Mouse (Mus musculus): ENCODE measurements around the gene Uvrag. TPM values are rescaled to one million over a fixed set of nuclear protein-coding genes. Genes with fewer than 3 reads are reported as not detected.

The Uvrag gene
- polyA plus RNA-seq, 1 experiment: 74.6 TPM

DNA sequence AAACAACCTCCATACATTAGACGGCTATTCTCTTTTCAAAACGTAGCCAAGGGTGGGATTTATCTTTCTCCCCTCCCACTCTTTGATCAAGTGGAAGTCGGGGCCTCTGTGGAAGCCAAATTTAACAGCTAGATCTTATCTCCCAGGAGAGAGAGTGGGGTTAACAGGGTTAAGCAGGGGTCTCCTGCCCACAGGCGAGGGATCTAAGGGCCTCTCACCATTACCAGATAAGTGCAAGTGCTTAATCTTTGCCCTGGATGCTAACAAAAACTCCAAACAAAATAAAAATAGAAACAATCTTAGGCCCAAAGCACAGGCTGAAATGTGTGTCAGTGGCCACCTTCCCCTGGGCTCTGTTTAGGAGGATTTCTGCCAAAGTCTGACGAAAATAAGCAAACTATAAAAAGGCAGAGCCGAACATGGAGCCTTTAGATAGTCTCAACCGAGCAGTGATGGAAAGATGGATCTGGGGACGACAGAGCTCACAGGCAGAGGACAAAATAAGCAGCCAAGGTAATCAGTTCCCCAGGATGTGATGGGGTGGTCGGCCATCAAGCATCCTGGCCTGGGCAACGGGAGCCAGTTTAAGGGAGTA lies 245.3 kb downstream of the Uvrag start:
- no peak for TF ChIP-seq POLR2A (IDR thresholded peaks at IDR 0.05; ENCODE audit: control insufficient read depth, extremely low read depth, insufficient read depth, low read length, poor library complexity)
- TF ChIP-seq CTCF (IDR thresholded peaks at IDR 0.05; ENCODE audit: borderline replicate concordance, control insufficient read depth, extremely low read depth, insufficient read depth, low read length, poor library complexity): no peak
- H3K4me3 ChIP-seq (ENCODE audit: control insufficient read depth, insufficient read depth, low read length): no peak overlapping the region
- WGBS: 56% methylated on average over 10 of the region's 10 CpGs
- H3K36me3 ChIP-seq (ENCODE audit: control insufficient read depth, insufficient read depth, low read length): no peaks in the 10 kb centered on the region
- H3K27ac ChIP-seq (ENCODE audit: control insufficient read depth, insufficient read depth, low read length): no peak overlapping the region
- DNase-seq: no peak
- peaks cover 7% of the 10 kb centered on the region for H3K4me1 ChIP-seq (replicated peaks; ENCODE audit: control insufficient read depth, insufficient read depth, low read length)
- H3K27me3 ChIP-seq (ENCODE audit: control insufficient read depth, insufficient read depth, low read length): no peaks in the 10 kb centered on the region

- no peaks in the 10 kb centered on the region for H3K36me3 ChIP-seq (ENCODE audit: control insufficient read depth, insufficient read depth, low read length)
- no peak for TF ChIP-seq CTCF (IDR thresholded peaks at IDR 0.05; ENCODE audit: borderline replicate concordance, control insufficient read depth, extremely low read depth, insufficient read depth, low read length, poor library complexity)
- no peak for TF ChIP-seq POLR2A (IDR thresholded peaks at IDR 0.05; ENCODE audit: control insufficient read depth, extremely low read depth, insufficient read depth, low read length, poor library complexity)
- H3K4me1 ChIP-seq (replicated peaks; ENCODE audit: control insufficient read depth, insufficient read depth, low read length): peaks cover 7% of the 10 kb centered on the region
- H3K4me3 ChIP-seq (ENCODE audit: control insufficient read depth, insufficient read depth, low read length): no peak overlapping the region
- WGBS: 87% methylated on average over 5 of the region's 5 CpGs
- DNase-seq: no peak
- H3K27me3 ChIP-seq (ENCODE audit: control insufficient read depth, insufficient read depth, low read length): no peaks in the 10 kb centered on the region
- no peak overlapping the region for H3K27ac ChIP-seq (ENCODE audit: control insufficient read depth, insufficient read depth, low read length)
Measured at GRCm38 (mm10) chr7:98894768-98895167, 246.2 kb downstream of the Uvrag start.

DNA sequence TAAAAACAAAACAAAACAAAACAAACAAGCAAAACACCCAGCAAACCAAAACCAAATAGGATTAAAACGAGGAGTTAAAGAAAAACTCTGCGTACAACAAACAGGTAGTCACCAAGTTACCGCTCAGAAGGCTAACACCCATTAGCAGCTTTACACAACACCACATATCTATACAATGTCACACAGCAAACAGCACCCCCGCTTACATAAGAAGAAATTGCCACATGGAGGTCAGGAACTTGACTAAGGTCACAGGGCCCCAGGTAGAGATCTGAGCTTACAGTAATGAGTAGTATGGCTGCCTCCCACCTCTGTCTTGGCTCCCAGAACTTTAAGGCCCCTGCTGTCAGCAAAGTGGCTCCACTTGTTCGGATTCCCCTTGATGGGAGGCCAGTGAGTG lies 246.6 kb downstream of the Uvrag start:
- no peak for DNase-seq
- TF ChIP-seq POLR2A (IDR thresholded peaks at IDR 0.05; ENCODE audit: control insufficient read depth, extremely low read depth, insufficient read depth, low read length, poor library complexity): no peak
- no peak for TF ChIP-seq CTCF (IDR thresholded peaks at IDR 0.05; ENCODE audit: borderline replicate concordance, control insufficient read depth, extremely low read depth, insufficient read depth, low read length, poor library complexity)
- WGBS: over 99% methylated on average over 5 of the region's 5 CpGs
- peaks cover 7% of the 10 kb centered on the region for H3K4me1 ChIP-seq (replicated peaks; ENCODE audit: control insufficient read depth, insufficient read depth, low read length)
- H3K4me3 ChIP-seq (ENCODE audit: control insufficient read depth, insufficient read depth, low read length): no peak overlapping the region
- H3K36me3 ChIP-seq (ENCODE audit: control insufficient read depth, insufficient read depth, low read length): no peaks in the 10 kb centered on the region
- H3K27me3 ChIP-seq (ENCODE audit: control insufficient read depth, insufficient read depth, low read length): no peaks in the 10 kb centered on the region
- no peak overlapping the region for H3K27ac ChIP-seq (ENCODE audit: control insufficient read depth, insufficient read depth, low read length)

GRCm38 (mm10) chr7:98893144-98893543 lies 247.8 kb downstream of the Uvrag start:
- Histone ChIP-seq H3K27me3 (ENCODE audit: control insufficient read depth, insufficient read depth, low read length) (no peaks in the 10 kb centered on the region), H3K4me3 (ENCODE audit: control insufficient read depth, insufficient read depth, low read length) (no peak overlapping the region), H3K27ac (ENCODE audit: control insufficient read depth, insufficient read depth, low read length) (no peak overlapping the region), H3K4me1 (replicated peaks; ENCODE audit: control insufficient read depth, insufficient read depth, low read length) (peaks cover 7% of the 10 kb centered on the region), H3K36me3 (ENCODE audit: control insufficient read depth, insufficient read depth, low read length) (peaks cover 5% of the 10 kb centered on the region)
- DNase-seq: no peak
- TF ChIP-seq POLR2A (IDR thresholded peaks at IDR 0.05; ENCODE audit: control insufficient read depth, extremely low read depth, insufficient read depth, low read length, poor library complexity) (no peak), CTCF (IDR thresholded peaks at IDR 0.05; ENCODE audit: borderline replicate concordance, control insufficient read depth, extremely low read depth, insufficient read depth, low read length, poor library complexity) (no peak)
- WGBS: 51% methylated on average over 5 of the region's 5 CpGs

DNA sequence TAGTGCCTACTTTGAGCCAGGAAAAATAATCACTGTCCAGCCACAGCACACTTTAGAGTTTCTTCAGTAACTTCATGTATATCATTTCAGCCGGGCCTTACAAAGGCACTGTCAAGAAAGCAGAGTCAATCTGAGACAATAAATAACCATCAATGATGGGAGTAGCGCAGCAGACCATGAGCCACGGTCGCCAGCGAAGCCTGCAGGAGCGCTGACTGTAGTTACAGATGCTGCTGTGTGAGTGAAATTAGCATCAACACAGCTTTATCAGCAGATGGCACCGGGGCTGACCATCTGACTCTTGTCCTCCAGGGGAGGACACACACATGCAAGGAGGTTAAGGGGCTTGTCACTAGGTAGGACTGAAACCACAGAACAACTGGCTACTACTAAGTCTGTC lies 251.7 kb downstream of the Uvrag start:
- H3K4me3 ChIP-seq (ENCODE audit: control insufficient read depth, insufficient read depth, low read length): no peak overlapping the region
- DNase-seq: no peak
- H3K27ac ChIP-seq (ENCODE audit: control insufficient read depth, insufficient read depth, low read length): no peak overlapping the region
- no peaks in the 10 kb centered on the region for H3K27me3 ChIP-seq (ENCODE audit: control insufficient read depth, insufficient read depth, low read length)
- H3K4me1 ChIP-seq (replicated peaks; ENCODE audit: control insufficient read depth, insufficient read depth, low read length): no peaks in the 10 kb centered on the region
- peaks cover 17% of the 10 kb centered on the region for H3K36me3 ChIP-seq (ENCODE audit: control insufficient read depth, insufficient read depth, low read length)
- 96% methylated on average over 7 of the region's 7 CpGs for WGBS
- TF ChIP-seq POLR2A (IDR thresholded peaks at IDR 0.05; ENCODE audit: control insufficient read depth, extremely low read depth, insufficient read depth, low read length, poor library complexity): no peak
- no peak for TF ChIP-seq CTCF (IDR thresholded peaks at IDR 0.05; ENCODE audit: borderline replicate concordance, control insufficient read depth, extremely low read depth, insufficient read depth, low read length, poor library complexity)

DNA sequence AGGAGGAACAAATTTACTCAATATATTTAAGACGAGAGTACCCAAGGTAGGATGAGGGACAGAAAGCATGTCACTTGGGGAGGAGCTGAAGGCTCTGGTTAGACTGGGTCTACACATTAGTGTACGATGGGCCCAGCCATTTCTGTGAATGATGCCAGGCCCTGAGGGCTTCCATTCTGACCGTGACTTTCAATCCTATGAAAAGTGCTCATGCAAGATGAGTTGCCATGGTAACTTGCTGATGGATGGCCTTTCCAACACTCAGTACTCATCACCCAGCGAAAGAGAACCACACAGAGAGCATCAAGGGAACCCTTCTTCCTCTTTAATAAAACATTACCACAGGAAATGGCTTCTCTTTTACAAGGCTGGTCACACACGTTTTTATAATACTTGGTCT lies 252.1 kb downstream of the Uvrag start:
- no peak overlapping the region for H3K27ac ChIP-seq (ENCODE audit: control insufficient read depth, insufficient read depth, low read length)
- H3K36me3 ChIP-seq (ENCODE audit: control insufficient read depth, insufficient read depth, low read length): peaks cover 17% of the 10 kb centered on the region
- H3K4me3 ChIP-seq (ENCODE audit: control insufficient read depth, insufficient read depth, low read length): no peak overlapping the region
- H3K4me1 ChIP-seq (replicated peaks; ENCODE audit: control insufficient read depth, insufficient read depth, low read length): no peaks in the 10 kb centered on the region
- DNase-seq: no peak
- no peaks in the 10 kb centered on the region for H3K27me3 ChIP-seq (ENCODE audit: control insufficient read depth, insufficient read depth, low read length)
- WGBS: 82% methylated on average over 5 of the region's 5 CpGs
- TF ChIP-seq POLR2A (IDR thresholded peaks at IDR 0.05; ENCODE audit: control insufficient read depth, extremely low read depth, insufficient read depth, low read length, poor library complexity): no peak
- TF ChIP-seq CTCF (IDR thresholded peaks at IDR 0.05; ENCODE audit: borderline replicate concordance, control insufficient read depth, extremely low read depth, insufficient read depth, low read length, poor library complexity): no peak

DNA sequence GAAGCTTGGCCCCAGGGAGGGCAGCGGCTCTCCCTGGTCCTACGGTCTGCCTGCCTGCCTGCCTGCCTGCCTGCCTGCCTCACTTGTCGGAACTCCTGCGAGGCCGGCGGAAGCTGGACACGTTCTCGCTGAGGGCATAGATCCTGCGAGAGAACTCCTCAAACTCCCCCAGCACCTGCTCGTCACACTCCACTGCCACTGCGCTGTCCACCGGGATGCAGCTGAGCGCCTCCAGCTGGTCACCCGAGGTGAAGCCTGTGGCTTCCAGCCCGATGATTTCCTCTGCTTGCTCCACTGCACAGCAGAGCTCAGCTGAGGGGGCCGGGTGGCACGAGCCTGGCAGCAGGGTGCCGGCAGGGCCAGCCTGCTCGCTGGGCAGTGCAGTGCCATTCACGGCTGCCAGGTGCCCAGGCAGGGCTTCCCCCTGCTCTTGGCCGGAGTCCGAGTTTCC lies 253.1 kb downstream of the Uvrag start:
- H3K36me3 ChIP-seq (ENCODE audit: control insufficient read depth, insufficient read depth, low read length): peaks cover 17% of the 10 kb centered on the region
- TF ChIP-seq POLR2A (IDR thresholded peaks at IDR 0.05; ENCODE audit: control insufficient read depth, extremely low read depth, insufficient read depth, low read length, poor library complexity): no peak
- no peak for TF ChIP-seq CTCF (IDR thresholded peaks at IDR 0.05; ENCODE audit: borderline replicate concordance, control insufficient read depth, extremely low read depth, insufficient read depth, low read length, poor library complexity)
- H3K27me3 ChIP-seq (ENCODE audit: control insufficient read depth, insufficient read depth, low read length): no peaks in the 10 kb centered on the region
- DNase-seq: no peak
- no peaks in the 10 kb centered on the region for H3K4me1 ChIP-seq (replicated peaks; ENCODE audit: control insufficient read depth, insufficient read depth, low read length)
- 96% methylated on average over 22 of the region's 22 CpGs for WGBS
- no peak overlapping the region for H3K27ac ChIP-seq (ENCODE audit: control insufficient read depth, insufficient read depth, low read length)
- no peak overlapping the region for H3K4me3 ChIP-seq (ENCODE audit: control insufficient read depth, insufficient read depth, low read length)

Measured in thymus, adult 2 months (tissue).